Mouse (Mus musculus) heart, adult 11 months (tissue): ENCODE data around the gene Mxra8.

Source experiments
- DNase-seq: peaks from one replicate; pipeline ENCODE4 v3.0.0; 2022

Gene Mxra8

GRCm38 (mm10) chr4:155868614-155869298 lies 29.3 kb downstream of the Mxra8 start:
- no peak for DNase-seq

DNA sequence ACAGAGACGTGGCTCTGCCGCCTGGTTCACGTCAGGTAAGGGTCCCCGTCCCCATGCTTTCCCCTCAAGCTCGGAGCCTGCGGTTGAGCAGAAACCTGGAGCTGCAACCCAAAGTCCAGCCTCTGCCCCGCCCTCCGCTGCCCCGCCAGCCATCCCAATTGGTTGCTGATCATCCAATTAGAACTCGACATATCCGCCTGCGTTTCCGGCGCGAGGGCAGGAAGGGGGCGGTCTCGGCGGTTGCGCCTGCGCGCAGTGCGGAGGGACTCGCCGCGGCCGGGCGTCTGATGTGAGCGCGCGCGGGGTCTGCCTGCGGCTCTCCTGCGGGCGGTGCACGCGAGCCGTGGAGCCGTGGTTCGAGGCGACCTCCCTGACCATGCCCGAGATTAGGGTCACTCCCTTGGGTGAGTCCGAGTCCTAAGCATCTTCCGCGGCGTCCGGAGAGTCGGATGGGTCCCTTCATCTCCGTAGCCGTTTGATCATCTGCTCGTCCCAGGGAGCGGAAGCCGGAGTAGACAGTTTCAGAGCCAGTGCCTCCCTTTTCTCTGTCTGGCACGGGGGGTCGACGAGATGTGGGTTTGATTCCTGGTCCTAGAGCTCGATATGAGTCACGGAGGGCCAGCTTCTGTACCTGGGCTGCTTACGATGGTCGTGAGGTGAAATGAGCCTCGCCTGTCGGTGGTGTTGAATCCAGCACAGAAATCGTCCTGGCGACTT lies 30.0 kb downstream of the Mxra8 start, which contains the start of the genes Cptp and Ints11:
Cptp (minus strand) TSS at position 124 of the 717 bp plus-strand sequence.
Ints11 (plus strand) TSS at position 230 of the 717 bp plus-strand sequence.
- peak; percentile 100 for DNase-seq

GRCm38 (mm10) chr4:155871404-155871803 lies 31.9 kb downstream of the Mxra8 start:
- peak; percentile 82 for DNase-seq

- peak; percentile 92 for DNase-seq
These were observed 44.1 kb downstream of the Mxra8 start for GRCm38 (mm10) chr4:155883587-155883986.

- DNase-seq: peak; percentile 76
These were observed 46.9 kb downstream of the Mxra8 start for GRCm38 (mm10) chr4:155886330-155886729.

- peak; percentile 84 for DNase-seq
These were observed 48.2 kb downstream of the Mxra8 start for GRCm38 (mm10) chr4:155887674-155888073.

DNA sequence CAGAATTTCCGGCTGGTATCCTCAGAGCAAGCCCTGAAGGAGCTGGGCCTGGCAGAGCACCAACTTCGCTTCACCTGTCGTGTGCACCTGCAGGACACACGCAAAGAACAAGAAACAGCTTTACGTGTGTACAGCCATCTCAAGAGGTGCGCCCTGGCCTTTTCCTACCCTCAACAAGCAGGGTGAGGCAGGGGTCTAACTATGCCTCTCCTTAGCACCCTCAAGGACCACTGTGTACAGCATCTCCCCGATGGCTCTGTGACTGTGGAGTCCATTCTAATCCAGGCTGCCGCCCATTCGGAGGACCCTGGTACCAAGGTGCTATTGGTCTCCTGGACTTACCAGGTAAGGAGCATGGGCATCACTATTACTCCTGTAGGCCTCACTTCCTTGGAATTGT lies 48.7 kb downstream of the Mxra8 start:
- DNase-seq: peak; percentile 72

DNA sequence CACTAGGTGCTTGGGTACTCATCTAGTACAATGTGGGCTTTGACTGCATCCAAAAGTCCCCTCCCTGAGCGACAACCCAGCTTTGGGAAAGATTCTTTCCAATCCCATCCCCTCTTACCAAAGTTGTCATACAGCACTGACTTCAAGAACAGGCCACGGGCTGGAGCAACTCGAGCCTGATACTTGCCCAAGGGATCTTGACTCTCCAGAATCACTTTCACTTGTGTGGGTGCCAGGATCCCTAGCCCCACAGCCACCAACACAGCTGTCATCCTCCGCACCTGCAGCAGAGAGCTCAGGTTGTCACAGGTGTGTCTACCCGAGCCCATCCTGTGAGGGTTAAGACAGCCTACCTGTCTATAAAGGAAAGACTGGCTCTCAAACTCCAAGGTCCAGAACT lies 49.8 kb downstream of the Mxra8 start:
- peak; percentile 91 for DNase-seq

DNA sequence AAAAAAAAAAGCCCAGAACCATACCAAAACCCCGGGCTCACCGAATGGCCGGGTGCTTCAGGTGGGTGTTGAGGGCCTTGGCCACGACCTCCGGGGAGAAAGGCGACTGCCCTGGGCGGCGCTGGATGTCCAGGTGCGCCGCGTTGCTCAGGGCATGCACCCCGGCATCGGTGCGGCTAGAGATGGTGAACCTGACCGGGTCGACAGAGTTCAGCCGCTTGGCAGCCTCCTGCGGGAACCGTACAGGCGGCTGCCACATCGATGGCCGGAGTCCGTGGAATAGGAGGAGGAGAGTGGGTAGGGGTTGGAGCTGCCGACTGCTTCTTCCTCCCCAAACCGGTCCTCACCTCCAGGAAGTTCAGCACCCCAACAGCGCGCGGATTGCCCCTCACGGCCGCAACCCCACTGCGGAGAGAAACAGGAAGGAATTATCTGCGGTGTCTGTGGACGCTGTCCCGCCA lies 51.6 kb downstream of the Mxra8 start:
- DNase-seq: no peak

- peak; percentile 99 for DNase-seq
These were observed 52.1 kb downstream of the Mxra8 start, which contains the start of the genes Pusl1 and Acap3 for GRCm38 (mm10) chr4:155891551-155892001. Gene Pusl1 (minus strand): TSS chr4:155891781. Gene Acap3 (plus strand): TSS chr4:155891822.

DNA sequence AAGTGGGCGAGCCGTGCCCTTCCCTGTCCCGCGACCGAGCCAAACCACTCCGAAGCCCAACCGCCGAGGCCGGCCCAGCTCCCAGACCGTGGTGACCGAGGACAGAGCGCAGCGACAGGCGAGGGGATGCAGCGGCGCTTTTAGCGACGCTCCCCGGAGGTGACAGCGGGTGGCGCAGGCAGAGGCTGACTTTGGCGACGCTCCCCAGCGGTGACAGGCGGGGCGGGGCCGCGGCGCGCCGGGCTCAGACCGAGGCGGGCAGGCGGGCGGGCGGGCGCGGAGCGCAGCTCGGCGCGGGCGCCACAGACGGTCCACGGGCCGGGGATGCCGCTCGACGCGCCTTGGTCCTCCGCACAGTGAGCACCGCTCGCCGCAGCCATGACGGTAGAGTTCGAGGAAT lies 52.5 kb downstream of the Mxra8 start:
- DNase-seq: peak; percentile 99

- DNase-seq: no peak
These were observed 53.1 kb downstream of the Mxra8 start for GRCm38 (mm10) chr4:155892438-155893211.

DNA sequence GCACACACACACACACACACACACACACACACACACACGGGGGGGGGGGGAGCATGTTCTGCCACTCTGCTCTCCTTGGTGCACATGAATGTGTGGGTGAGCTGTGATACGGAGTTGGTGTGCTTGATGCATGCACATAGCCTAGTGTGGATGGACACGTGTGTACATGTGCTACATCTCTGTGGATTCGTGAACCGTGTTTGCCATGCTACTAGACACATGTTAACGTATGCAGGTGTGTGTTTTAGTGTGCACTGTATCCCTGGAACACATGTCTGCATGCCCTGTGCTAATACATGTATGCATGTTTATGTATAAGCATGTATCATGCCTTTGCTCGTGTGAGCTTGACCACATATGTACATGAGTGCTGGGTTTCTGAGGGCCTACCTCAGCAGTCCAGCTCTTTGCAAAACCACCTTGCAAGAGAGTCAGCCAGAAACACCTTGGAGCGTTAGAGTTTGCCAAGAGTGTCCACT lies 53.8 kb downstream of the Mxra8 start:
- DNase-seq: peak; percentile 91
